Mouse (Mus musculus) myocyte (in vitro differentiated cells): ENCODE data around the gene Nanos2.

Experiments
- CEBPB ChIP-seq: IDR thresholded peaks from 2 replicates; pipeline ENCODE4 v1.6.1; 2011; ENCODE audit warnings: mild to moderate bottlenecking, moderate library complexity; ENCODE audit not compliant: poor library complexity, insufficient read depth, severe bottlenecking
- E2F4 ChIP-seq: IDR thresholded peaks from one replicate; pipeline ENCODE4 v1.6.1; 2011; ENCODE audit warnings: mild to moderate bottlenecking, control low read depth, moderate library complexity; ENCODE audit not compliant: insufficient read depth
- MAX ChIP-seq: IDR thresholded peaks from one replicate; pipeline ENCODE4 v1.6.1; 2011; ENCODE audit warnings: low read depth, mild to moderate bottlenecking, control low read depth
- MYOD1 ChIP-seq, 3 experiments: IDR thresholded peaks; one replicate each; pipeline ENCODE4 v1.6.1; 2011; ENCODE audit warnings: control low read depth in 2 of 3, low read depth in 2 of 3, mild to moderate bottlenecking in 2 of 3, moderate library complexity in 1 of 3; ENCODE audit not compliant: insufficient read length in 2 of 3, control insufficient read depth in 1 of 3
- MYOG ChIP-seq, 3 experiments: IDR thresholded peaks; one replicate each; pipeline ENCODE4 v1.6.1; 2011; ENCODE audit warnings: control low read depth in 2 of 3, low read depth in 2 of 3, mild to moderate bottlenecking in 2 of 3; ENCODE audit not compliant: insufficient read length in 2 of 3, control insufficient read depth in 1 of 3, insufficient read depth in 1 of 3
- POLR2A ChIP-seq: IDR thresholded peaks from one replicate; pipeline ENCODE4 v1.6.1; 2011; ENCODE audit warnings: low read depth, mild to moderate bottlenecking, control low read depth, moderate library complexity; ENCODE audit not compliant: insufficient read length
- POLR2AphosphoS2 ChIP-seq: IDR thresholded peaks from one replicate; pipeline ENCODE4 v1.6.1; 2011; ENCODE audit warnings: low read depth, control low read depth; ENCODE audit not compliant: insufficient read length
- REST ChIP-seq: IDR thresholded peaks from one replicate; pipeline ENCODE4 v1.6.1; 2011; ENCODE audit warnings: mild to moderate bottlenecking, control low read depth, moderate library complexity; ENCODE audit not compliant: insufficient read depth, insufficient read length
- SRF ChIP-seq: IDR thresholded peaks from one replicate; pipeline ENCODE4 v1.6.1; 2011; ENCODE audit warnings: low read depth; ENCODE audit not compliant: control insufficient read depth, insufficient read length
- TCF12 ChIP-seq: IDR thresholded peaks from one replicate; pipeline ENCODE4 v1.6.1; 2011; ENCODE audit warnings: mild to moderate bottlenecking, control low read depth; ENCODE audit not compliant: poor library complexity, insufficient read depth, severe bottlenecking
- TCF3 ChIP-seq: IDR thresholded peaks from one replicate; pipeline ENCODE4 v1.6.1; 2011; ENCODE audit warnings: low read depth, control low read depth; ENCODE audit not compliant: insufficient read length
- USF1 ChIP-seq: IDR thresholded peaks from one replicate; pipeline ENCODE4 v1.6.1; 2011; ENCODE audit warnings: low read depth, mild to moderate bottlenecking, control low read depth, moderate library complexity

- TF ChIP-seq POLR2A (no peak), POLR2AphosphoS2 (no peak), USF1 (no peak), CEBPB (no peak), TCF12 (no peak), REST (no peak), MAX (no peak), MYOG (IDR thresholded peaks at IDR 0.05; ENCODE audit: control insufficient read depth in 1 of 3, insufficient read depth in 1 of 3, insufficient read length in 2 of 3, low read depth in 2 of 3) (no peak), TCF3 (no peak), E2F4 (no peak), SRF (no peak), MYOD1 (IDR thresholded peaks at IDR 0.05; ENCODE audit: control insufficient read depth in 1 of 3, insufficient read length in 2 of 3, low read depth in 2 of 3) (no peak)
Measured at GRCm38 (mm10) chr7:18993036-18993435, 5.8 kb downstream of the Nanos2 start.
